Mouse (Mus musculus) cerebellum, adult 11 months (tissue): ENCODE results near the gene Mylk.

ENCODE experiments used
- DNase-seq: peaks from one replicate; pipeline ENCODE4 v3.0.0; 2022

Gene Mylk

GRCm38 (mm10) chr16:34952798-34953197, 207.8 kb downstream of the Mylk start:
- DNase-seq, result no peak

DNA sequence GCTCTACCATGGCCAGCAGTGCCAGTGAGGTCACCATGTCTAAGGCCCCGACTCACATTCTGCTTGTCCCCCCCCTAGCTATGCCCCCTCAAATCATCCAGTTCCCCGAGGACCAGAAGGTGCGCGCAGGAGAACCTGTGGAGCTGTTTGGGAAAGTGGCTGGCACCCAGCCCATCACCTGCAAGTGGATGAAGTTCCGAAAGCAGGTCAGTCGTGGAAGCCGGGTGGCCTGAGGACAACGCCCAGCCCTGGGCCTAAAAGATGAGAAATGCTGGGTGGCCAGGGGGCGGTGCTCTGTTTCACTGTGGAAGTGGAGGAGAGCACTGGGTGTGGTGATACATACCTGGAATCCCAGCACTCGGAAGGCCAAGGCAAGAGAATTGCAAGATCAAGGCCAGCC, 208.5 kb downstream of the Mylk start:
- no peak for DNase-seq

DNA sequence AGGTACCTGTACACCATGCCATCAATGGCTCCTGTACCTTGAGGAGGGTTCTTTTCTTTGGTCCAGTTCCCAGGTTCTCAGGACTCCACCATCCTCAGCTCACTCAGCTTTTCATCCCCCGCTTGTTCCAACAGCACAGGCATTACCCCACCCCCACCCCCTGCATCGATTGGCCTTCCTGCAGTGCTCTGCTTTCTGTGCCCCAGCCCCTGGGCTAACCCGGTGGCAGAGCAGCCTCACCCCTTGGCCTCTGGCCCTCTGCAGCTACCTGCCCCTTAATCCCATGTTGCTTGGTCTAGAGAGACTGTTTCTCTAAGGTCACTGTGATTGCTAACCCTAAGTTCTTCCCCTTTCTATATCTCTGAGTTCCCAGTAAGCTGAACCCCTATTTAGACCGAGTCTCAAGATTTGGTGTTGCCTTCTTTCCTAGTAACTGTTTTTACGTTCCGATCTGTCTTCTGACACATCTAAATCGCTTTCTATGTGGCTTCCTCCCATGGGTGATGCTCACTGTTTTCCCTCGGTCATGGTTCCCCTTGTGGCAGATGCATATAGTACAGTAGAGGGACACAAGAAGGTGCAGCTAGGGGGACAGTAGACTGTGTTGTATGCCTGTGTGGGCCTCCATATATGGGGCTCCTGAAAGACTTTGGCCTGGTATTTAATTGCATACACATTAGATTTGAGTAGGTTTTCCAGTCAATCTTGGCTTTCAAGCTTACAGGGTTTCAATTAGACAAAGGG, 212.6 kb downstream of the Mylk start:
- no peak for DNase-seq

DNA sequence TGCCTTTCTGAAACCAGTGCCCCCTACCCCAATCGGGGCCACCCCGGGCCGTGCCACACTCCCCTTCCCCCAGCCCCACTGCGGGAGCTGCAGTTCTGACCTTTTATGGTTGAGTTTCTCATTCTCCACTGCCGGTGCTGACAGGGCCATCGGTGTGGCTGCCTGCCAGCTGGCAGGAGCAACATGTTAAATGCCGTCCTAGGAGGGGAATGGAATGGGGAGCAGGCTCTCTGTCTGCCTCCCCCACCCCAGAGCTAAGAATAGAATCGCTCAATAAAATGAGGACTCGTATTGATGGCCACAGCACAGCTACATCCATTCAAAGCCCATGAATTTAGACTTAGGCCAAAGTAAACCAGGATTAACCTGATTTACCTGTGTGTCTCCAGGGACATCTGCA, 213.7 kb downstream of the Mylk start:
- no peak for DNase-seq

DNA sequence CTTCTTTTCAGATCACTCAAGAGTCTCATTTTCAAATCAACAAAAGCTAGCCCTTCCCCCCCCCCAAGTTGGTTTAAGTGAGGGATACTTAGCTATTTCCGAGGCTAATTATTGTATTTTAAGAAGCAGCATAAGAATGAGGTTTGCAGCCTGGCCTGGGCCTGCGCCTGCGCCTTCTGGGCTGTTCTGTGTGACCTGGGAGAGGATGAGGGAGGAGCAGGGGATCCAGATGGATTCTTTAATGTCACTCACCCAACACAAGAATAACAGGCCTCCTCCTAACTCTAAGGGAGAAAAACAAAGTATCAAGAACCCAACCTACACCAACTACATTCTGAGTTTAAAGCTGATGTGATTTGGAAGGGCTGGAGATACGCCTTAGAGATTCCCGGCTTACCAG, 214.3 kb downstream of the Mylk start:
- DNase-seq, result no peak

DNA sequence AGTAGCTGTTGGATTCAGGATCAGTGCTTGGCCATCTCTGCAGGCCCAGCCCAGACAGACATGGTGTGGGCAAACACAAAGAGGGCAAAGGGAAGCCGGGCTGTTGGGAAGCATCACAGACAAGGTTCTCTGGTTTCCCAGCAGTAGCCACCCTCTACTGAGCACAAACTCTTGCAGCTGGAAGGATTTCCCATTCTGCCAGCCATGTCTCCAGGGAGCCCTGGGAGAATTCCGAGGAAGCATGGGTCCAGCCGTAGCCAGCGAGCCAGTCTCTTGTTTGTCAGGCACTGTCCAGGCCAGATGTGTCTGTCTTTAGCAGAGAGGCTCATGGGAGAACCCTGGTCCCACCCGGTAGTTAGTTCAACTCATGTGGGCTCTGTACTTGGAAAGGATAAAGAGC, 215.2 kb downstream of the Mylk start:
- DNase-seq, result no peak

DNA sequence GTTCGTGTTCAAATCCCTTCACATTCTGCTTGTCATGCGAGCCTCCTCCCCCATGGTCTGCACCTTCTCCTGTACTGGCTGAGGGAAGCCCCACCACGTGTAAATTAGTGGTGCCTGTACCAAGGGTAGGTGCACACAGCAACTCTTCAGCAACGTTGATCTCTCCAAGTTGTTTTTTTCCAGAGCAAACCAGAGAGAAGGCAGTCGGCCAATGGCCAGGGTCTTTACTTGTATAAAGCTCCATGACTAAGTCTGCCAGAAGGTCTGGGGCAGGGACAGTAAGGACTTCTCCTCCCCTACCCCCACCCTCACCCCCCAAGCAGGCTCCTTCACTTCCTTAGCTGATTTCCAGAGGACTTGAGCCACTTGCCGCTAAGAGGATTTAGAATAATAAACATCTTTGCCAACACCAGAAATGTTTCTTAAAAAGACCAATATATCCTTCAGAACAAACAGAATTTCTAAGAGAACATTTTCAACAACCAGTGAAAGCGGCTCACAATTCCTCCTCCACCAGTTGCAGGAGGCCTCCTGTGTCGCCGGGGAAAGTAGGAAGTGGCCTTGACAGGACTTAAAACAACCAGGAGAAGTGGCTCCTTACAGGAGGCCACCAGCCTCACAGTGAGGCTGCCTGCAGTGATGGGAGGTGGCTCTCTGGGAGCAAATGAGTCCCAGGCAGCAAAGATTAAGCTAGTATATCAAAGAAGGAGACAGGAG, 216.0 kb downstream of the Mylk start:
- no peak for DNase-seq

DNA sequence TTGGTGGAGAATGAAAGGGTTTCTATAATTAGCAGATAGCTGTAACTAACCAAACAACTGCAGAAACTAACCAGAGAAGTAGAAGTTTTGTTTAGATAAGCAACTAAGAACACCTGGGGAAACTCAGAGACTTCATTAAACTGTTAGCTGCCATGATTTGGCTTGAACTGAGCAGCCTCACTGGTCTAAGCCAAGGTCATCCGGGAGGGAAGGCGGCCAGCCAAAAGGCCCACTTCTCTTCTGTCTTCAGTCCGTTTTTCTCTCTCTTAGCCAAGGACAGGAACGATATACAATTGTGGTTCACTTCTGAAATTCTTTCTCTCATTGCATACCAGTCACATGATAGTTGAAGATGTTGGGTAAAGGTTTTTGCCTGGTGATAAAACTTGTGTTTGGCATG, 217.3 kb downstream of the Mylk start:
- DNase-seq, result no peak

DNA sequence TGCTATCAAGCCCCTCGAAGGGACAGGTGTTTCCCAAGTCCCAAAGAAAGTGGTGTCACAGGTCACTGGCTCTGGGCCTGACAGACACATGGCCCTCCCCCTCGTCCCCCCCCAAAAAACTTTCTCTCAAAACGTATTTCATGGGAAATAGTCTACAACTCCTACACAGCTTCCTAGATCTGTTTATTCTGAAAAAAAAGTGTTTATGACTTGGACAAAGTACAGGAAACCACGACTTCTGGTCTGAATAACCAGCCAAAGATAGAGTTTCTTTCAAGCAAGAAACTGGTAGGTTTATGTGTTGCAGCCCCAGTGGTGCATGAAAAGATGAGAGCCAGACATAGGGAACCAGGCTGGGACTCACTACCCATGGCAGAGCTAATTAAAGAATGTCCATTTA, 218.0 kb downstream of the Mylk start:
- DNase-seq, result no peak

DNA sequence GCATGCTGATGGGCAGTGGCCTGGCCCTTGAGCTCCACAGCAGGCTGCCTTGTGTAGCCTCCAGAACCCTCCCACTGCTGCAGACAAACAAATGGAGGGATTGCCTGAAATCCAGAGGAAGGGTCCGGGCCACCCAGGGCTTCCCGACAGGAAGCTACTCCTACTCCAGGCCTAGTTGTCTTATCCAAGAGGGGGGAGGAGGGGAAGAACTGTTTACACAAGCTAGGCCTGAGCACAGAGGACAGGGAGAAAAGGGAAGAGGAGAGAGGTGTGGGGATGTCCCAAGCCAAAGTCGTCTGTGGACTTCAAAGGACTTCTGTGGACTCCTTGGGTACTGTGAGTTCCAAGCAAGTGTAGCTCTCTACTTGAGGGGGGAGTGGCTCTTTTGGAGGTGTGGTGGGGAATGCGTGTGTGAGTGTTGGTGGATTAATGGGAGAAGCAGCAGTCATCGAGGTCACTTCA, 221.6 kb downstream of the Mylk start:
- no peak for DNase-seq

- DNase-seq, result peak; percentile 23
Observed at GRCm38 (mm10) chr16:34967120-34967800, 222.2 kb downstream of the Mylk start.

- DNase-seq, result no peak
Observed at GRCm38 (mm10) chr16:34968181-34968580, 223.2 kb downstream of the Mylk start.

- no peak for DNase-seq
Observed at GRCm38 (mm10) chr16:34972471-34972870, 227.5 kb downstream of the Mylk start.

- no peak for DNase-seq
Observed at GRCm38 (mm10) chr16:34975544-34975943, 230.5 kb downstream of the Mylk start.

GRCm38 (mm10) chr16:34976630-34977029, 231.6 kb downstream of the Mylk start:
- no peak for DNase-seq

- no peak for DNase-seq
Observed at GRCm38 (mm10) chr16:34978018-34978417, 233.0 kb downstream of the Mylk start.

DNA sequence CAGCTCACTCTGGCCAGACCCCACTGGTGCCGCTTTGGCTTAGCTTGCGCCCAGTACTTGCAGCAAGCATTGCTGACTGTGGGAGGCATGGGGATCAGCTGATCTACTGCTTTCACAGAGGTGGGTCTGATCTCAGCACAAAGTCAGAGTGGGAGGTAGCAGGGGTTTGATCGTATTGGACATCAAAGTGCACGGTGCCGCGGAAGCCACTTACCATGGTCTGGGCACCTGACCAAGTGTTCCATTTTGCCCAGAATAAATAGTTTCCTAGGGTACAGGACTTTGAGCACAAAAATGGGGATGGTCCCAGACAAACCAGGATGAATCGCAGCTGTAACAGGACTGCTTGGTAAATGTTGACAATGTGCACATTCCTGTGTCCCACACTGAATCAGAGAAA, 236.0 kb downstream of the Mylk start:
- DNase-seq, result no peak

DNA sequence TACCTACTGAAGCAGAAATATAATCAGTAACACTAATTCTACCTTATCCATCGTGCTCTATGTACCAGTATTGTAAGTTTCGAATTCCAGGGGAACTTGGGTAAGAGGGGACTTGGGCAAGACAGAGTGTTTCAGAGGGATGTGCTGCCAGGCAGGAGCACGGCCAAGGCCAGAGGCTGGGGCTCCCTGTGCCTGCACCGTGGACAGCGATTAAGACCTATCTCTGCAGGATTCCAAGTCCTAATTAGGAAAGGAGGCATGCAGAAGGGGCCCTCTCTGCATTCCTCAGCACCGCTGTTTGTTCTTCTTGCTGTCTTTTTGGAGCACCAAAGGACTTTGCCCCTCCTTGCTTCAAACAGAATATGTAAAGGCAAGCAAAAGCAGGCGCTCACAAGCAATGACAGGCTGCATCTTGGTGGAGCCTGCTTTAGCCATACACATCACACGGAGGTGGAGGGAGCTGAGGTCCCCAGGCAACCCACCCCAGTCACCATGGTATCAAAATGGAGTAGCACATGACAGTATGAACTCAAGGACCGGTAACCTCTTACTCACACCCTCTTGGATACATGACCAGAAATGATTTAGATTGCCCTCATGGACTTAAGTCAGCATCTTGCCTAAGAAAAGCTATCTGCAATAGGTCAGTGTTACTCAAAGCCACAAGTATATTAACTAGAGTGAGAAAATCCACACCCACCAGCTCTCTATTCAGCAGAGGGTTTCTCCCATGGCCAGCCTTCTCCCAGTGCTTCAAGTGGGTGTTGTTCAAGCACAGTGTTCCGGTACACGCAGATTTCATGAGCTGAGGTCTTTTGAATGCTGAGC, 239.4 kb downstream of the Mylk start:
- DNase-seq, result no peak

GRCm38 (mm10) chr16:34985031-34985346, 240.0 kb downstream of the Mylk start:
- no peak for DNase-seq

DNA sequence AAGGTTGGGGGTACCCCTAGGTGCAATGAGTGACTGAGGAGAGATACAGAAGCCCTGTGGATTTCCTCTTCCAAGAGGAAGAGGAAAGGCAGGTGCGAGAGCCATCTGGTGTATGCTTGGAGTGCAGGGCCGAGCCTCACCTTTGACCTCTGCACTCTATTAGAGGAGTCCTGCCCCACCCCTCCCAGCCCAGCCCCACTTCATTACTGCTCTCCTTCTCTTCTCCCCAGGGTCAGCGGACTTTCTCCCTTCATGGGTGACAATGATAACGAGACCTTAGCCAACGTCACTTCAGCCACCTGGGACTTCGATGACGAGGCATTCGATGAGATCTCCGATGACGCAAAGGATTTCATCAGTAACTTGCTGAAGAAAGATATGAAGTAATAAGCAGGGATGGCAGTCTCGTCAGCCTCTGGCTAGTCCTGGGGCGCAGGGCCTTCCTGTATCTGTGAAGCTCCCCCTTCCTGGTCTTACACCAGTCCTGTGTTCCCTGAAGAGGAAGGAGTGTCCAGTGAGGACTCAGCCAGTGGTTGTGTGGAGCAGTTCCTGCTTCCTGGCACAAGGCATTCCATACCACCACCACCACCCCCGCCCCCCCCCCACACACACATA, 241.3 kb downstream of the Mylk start:
- DNase-seq, result no peak

- DNase-seq, result no peak
Observed at GRCm38 (mm10) chr16:34991365-34991764, 246.4 kb downstream of the Mylk start.

- no peak for DNase-seq
Observed at GRCm38 (mm10) chr16:34992854-34993253, 247.8 kb downstream of the Mylk start.
